Mouse (Mus musculus) lung, postnatal 0 days (tissue): ENCODE measurements at regions not wholly inside any gene's neighbourhood (a gene's known extent, or its start where the extent isn't known, plus 50 kb on each side); places are given as distances from the start of the nearest gene placed in this dataset.

ENCODE experiments used
- CTCF ChIP-seq: IDR thresholded peaks from 2 replicates; pipeline ENCODE4 v1.5.1; 2016; ENCODE audit warnings: antibody characterized with exemption, mild to moderate bottlenecking
- EP300 ChIP-seq: IDR thresholded peaks from 2 replicates; pipeline ENCODE4 v1.6.1; 2016; ENCODE audit warnings: antibody characterized with exemption, mild to moderate bottlenecking, control low read depth

DNA sequence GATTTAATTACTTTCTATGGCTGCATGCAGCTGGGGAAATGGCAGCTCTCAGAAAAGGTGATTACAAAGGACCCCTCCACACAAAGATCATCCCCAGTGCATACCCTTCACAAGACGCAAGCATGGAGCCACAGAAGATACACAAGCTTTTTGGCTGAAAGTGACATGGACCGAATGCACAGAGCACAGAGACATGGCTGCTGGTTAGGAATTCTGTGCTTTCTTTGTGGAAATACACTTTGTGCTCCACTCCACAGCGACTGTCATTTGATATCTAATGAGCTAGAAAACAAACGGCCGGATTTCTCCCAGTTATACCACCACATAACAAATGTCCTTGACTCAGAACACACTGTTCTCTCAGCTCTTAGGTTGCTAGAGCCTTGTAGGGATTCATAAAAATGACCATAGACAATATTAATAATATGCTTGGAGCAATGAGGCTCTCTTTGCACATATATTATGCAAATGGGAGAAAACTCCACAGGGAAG lies 132.1 kb upstream of the Fat4 start:
- TF ChIP-seq EP300 (no peak), CTCF (no peak)
